Mouse (Mus musculus) kidney, embryonic 15.5 days (tissue): ENCODE measurements around the gene Srd5a2. TPM values are rescaled to one million over a fixed set of nuclear protein-coding genes. Genes with fewer than 3 reads are reported as not detected.

Source experiments
- ATAC-seq: fragments of 200-750 bp; cut with Nextera tagmentation; replicated peaks from 2 replicates; pipeline ENCODE4 v1.8.0; 2017; ENCODE audit warnings: moderate TSS enrichment; ENCODE audit not compliant: low FRiP score
- H3K27ac ChIP-seq: fragments of 300-500 bp; sonication (generic); 2 replicates; pipeline ENCODE4 v1.5.1; 2015; ENCODE audit warnings: mild to moderate bottlenecking, inconsistent platforms
- H3K27me3 ChIP-seq: fragments of 300-500 bp; sonication (generic); 2 replicates; pipeline ENCODE4 v1.6.1; 2015; ENCODE audit warnings: inconsistent platforms
- H3K36me3 ChIP-seq: fragments of 300-500 bp; sonication (generic); 2 replicates; pipeline ENCODE4 v1.6.1; 2015; ENCODE audit warnings: inconsistent platforms
- H3K4me1 ChIP-seq: fragments of 300-500 bp; sonication (generic); 2 replicates; pipeline ENCODE4 v1.6.1; 2015; ENCODE audit warnings: inconsistent platforms
- H3K4me2 ChIP-seq: fragments of 300-500 bp; sonication (generic); 2 replicates; pipeline ENCODE4 v1.6.1; 2015; ENCODE audit warnings: moderate library complexity, mild to moderate bottlenecking, inconsistent platforms
- H3K4me3 ChIP-seq: fragments of 300-500 bp; sonication (generic); replicated peaks from 2 replicates; pipeline ENCODE4 v1.5.1; 2015; ENCODE audit warnings: mild to moderate bottlenecking, inconsistent platforms
- H3K9ac ChIP-seq: fragments of 300-500 bp; sonication (generic); 2 replicates; pipeline ENCODE4 v1.6.1; 2015; ENCODE audit warnings: mild to moderate bottlenecking, inconsistent platforms
- H3K9me3 ChIP-seq: fragments of 300-500 bp; sonication (generic); replicated peaks from 2 replicates; pipeline ENCODE4 v1.6.1; 2016; ENCODE audit warnings: inconsistent platforms
- whole genome bisulfite sequencing: fragments of 180-500 bp; shearing (Covaris S2); methylation state at CpG from one replicate; pipeline ENCODE4 v1.1.7; 2015; ENCODE audit warnings: mixed read lengths; 5-methylcytosine and 5-hydroxymethylcytosine counted together
- polyA plus RNA-seq: library from polyadenylated mRNA; unstranded; fragments of >200 nt; fragmentation: Nextera tagmentation; extraction: Ambion mirVana; gene quantifications from 2 replicates; pipeline ENCODE4 v1.2.1, GENCODE M21; 2015

The Srd5a2 gene
- polyA plus RNA-seq, 1 experiment from 2014 or later, result not detected

GRCm38 (mm10) chr17:74018281-74018680 lies 29.4 kb downstream of the Srd5a2 start:
- no peaks in the 10 kb centered on the region for H3K9me3 ChIP-seq
- ATAC-seq, result no peak
- H3K4me3 ChIP-seq, result no peak overlapping the region
- H3K4me1 ChIP-seq, result 0 out of 2 replicates have a peak, but pooled peaks cover 4% of the 10 kb centered on the region
- WGBS, result 88% methylated on average over 4 of the region's 4 CpGs
- no peak overlapping the region for H3K9ac ChIP-seq
- no peak overlapping the region for H3K27ac ChIP-seq
- no peaks in the 10 kb centered on the region for H3K27me3 ChIP-seq
- no peaks in the 10 kb centered on the region for H3K36me3 ChIP-seq
- H3K4me2 ChIP-seq, result no peak overlapping the region

- Histone ChIP-seq H3K27me3 (no peaks in the 10 kb centered on the region), H3K27ac (no peak overlapping the region), H3K9ac (no peak overlapping the region), H3K9me3 (no peaks in the 10 kb centered on the region), H3K4me1 (0 out of 2 replicates have a peak, but pooled peaks cover 4% of the 10 kb centered on the region), H3K36me3 (no peaks in the 10 kb centered on the region), H3K4me2 (no peak overlapping the region), H3K4me3 (no peak overlapping the region)
- WGBS, result 85% methylated on average over 1 of the region's 1 CpGs
- ATAC-seq, result no peak
These were observed 30.1 kb downstream of the Srd5a2 start for GRCm38 (mm10) chr17:74017649-74018048.

- Histone ChIP-seq H3K9me3 (no peaks in the 10 kb centered on the region), H3K4me3 (no peak overlapping the region), H3K4me1 (no peaks in the 10 kb centered on the region), H3K9ac (no peak overlapping the region), H3K27me3 (no peaks in the 10 kb centered on the region), H3K27ac (no peak overlapping the region), H3K36me3 (no peaks in the 10 kb centered on the region), H3K4me2 (no peak overlapping the region)
- ATAC-seq, result no peak
- 76% methylated on average over 6 of the region's 6 CpGs for WGBS
These were observed 32.6 kb downstream of the Srd5a2 start for GRCm38 (mm10) chr17:74015128-74015527.

GRCm38 (mm10) chr17:74008680-74009079 lies 39.0 kb downstream of the Srd5a2 start:
- H3K4me1 ChIP-seq, result peaks cover 6% of the 10 kb centered on the region; the same call in 1 of the 2 replicates
- no peak overlapping the region for H3K4me3 ChIP-seq
- WGBS, result 48% methylated on average over 4 of the region's 4 CpGs
- H3K36me3 ChIP-seq, result no peaks in the 10 kb centered on the region
- no peak overlapping the region for H3K4me2 ChIP-seq
- no peaks in the 10 kb centered on the region for H3K9me3 ChIP-seq
- H3K27ac ChIP-seq, result no peak overlapping the region
- no peaks in the 10 kb centered on the region for H3K27me3 ChIP-seq
- H3K9ac ChIP-seq, result no peak overlapping the region
- ATAC-seq, result peak; percentile 71

GRCm38 (mm10) chr17:74007001-74007400 lies 40.7 kb downstream of the Srd5a2 start:
- Histone ChIP-seq H3K4me2 (no peak overlapping the region), H3K36me3 (no peaks in the 10 kb centered on the region), H3K27me3 (no peaks in the 10 kb centered on the region), H3K4me3 (no peak overlapping the region), H3K9me3 (no peaks in the 10 kb centered on the region), H3K27ac (no peak overlapping the region), H3K4me1 (peaks cover 6% of the 10 kb centered on the region; the same call in 1 of the 2 replicates), H3K9ac (no peak overlapping the region)
- 68% methylated on average over 8 of the region's 8 CpGs for WGBS
- ATAC-seq, result no peak

GRCm38 (mm10) chr17:74002396-74002795 lies 45.3 kb downstream of the Srd5a2 start:
- Histone ChIP-seq H3K4me2 (no peak overlapping the region), H3K27ac (no peak overlapping the region), H3K27me3 (no peaks in the 10 kb centered on the region), H3K4me3 (no peak overlapping the region), H3K4me1 (no peaks in the 10 kb centered on the region), H3K9me3 (no peaks in the 10 kb centered on the region), H3K36me3 (no peaks in the 10 kb centered on the region), H3K9ac (no peak overlapping the region)
- ATAC-seq, result no peak
- 76% methylated on average over 2 of the region's 2 CpGs for WGBS

GRCm38 (mm10) chr17:73995907-73996645 lies 51.6 kb downstream of the Srd5a2 start:
- WGBS, result 89% methylated on average over 13 of the region's 13 CpGs
- Histone ChIP-seq H3K4me1 (no peaks in the 10 kb centered on the region), H3K36me3 (no peaks in the 10 kb centered on the region), H3K27me3 (no peaks in the 10 kb centered on the region), H3K9ac (no peak overlapping the region), H3K4me3 (no peak overlapping the region), H3K9me3 (no peaks in the 10 kb centered on the region), H3K4me2 (no peak overlapping the region), H3K27ac (no peak overlapping the region)
- ATAC-seq, result no peak

GRCm38 (mm10) chr17:73991264-73991663 lies 56.5 kb downstream of the Srd5a2 start:
- ATAC-seq, result no peak
- Histone ChIP-seq H3K9ac (no peak overlapping the region), H3K4me3 (no peak overlapping the region), H3K27me3 (no peaks in the 10 kb centered on the region), H3K36me3 (no peaks in the 10 kb centered on the region), H3K27ac (no peak overlapping the region), H3K4me1 (no peaks in the 10 kb centered on the region), H3K9me3 (no peaks in the 10 kb centered on the region), H3K4me2 (no peak overlapping the region)
- WGBS, result 93% methylated on average over 4 of the region's 4 CpGs

- Histone ChIP-seq H3K36me3 (no peaks in the 10 kb centered on the region), H3K27ac (no peak overlapping the region), H3K4me3 (no peak overlapping the region), H3K27me3 (no peaks in the 10 kb centered on the region), H3K9me3 (no peaks in the 10 kb centered on the region), H3K4me1 (peaks cover 4% of the 10 kb centered on the region; the same call in 1 of the 2 replicates), H3K4me2 (no peak overlapping the region), H3K9ac (no peak overlapping the region)
- no peak for ATAC-seq
- WGBS, result 82% methylated on average over 2 of the region's 2 CpGs
These were observed 61.1 kb downstream of the Srd5a2 start for GRCm38 (mm10) chr17:73986571-73986970.

GRCm38 (mm10) chr17:73985936-73986335 lies 61.8 kb downstream of the Srd5a2 start:
- H3K36me3 ChIP-seq, result no peaks in the 10 kb centered on the region
- WGBS, result 71% methylated on average over 4 of the region's 4 CpGs
- peaks cover 4% of the 10 kb centered on the region; the same call in 1 of the 2 replicates for H3K4me1 ChIP-seq
- H3K4me2 ChIP-seq, result no peak overlapping the region
- no peaks in the 10 kb centered on the region for H3K9me3 ChIP-seq
- H3K4me3 ChIP-seq, result no peak overlapping the region
- H3K27ac ChIP-seq, result no peak overlapping the region
- no peak for ATAC-seq
- no peak overlapping the region for H3K9ac ChIP-seq
- no peaks in the 10 kb centered on the region for H3K27me3 ChIP-seq

- H3K4me3 ChIP-seq, result no peak overlapping the region
- no peak overlapping the region for H3K9ac ChIP-seq
- no peaks in the 10 kb centered on the region for H3K36me3 ChIP-seq
- no peaks in the 10 kb centered on the region for H3K9me3 ChIP-seq
- ATAC-seq, result peak; percentile 79
- H3K27ac ChIP-seq, result no peak overlapping the region; the same call in 1 of the 2 replicates
- WGBS, result 1% methylated on average over 4 of the region's 4 CpGs
- H3K4me1 ChIP-seq, result peaks cover 4% of the 10 kb centered on the region; the same call in 1 of the 2 replicates
- H3K4me2 ChIP-seq, result no peak overlapping the region
- no peaks in the 10 kb centered on the region for H3K27me3 ChIP-seq
These were observed 63.2 kb downstream of the Srd5a2 start for GRCm38 (mm10) chr17:73984508-73984907.

- Histone ChIP-seq H3K27ac (no peak overlapping the region), H3K4me3 (no peak overlapping the region), H3K4me2 (no peak overlapping the region), H3K9me3 (no peaks in the 10 kb centered on the region), H3K27me3 (no peaks in the 10 kb centered on the region), H3K4me1 (peaks cover 4% of the 10 kb centered on the region; the same call in 1 of the 2 replicates), H3K9ac (no peak overlapping the region), H3K36me3 (no peaks in the 10 kb centered on the region)
- WGBS, result 81% methylated on average over 1 of the region's 1 CpGs
- ATAC-seq, result no peak
These were observed 64.8 kb downstream of the Srd5a2 start for GRCm38 (mm10) chr17:73982871-73983270.

GRCm38 (mm10) chr17:73976066-73976465 lies 71.7 kb downstream of the Srd5a2 start:
- Histone ChIP-seq H3K4me1 (0 out of 2 replicates have a peak, but pooled peaks cover under 1% of the 10 kb centered on the region), H3K27ac (no peak overlapping the region), H3K36me3 (no peaks in the 10 kb centered on the region), H3K4me3 (no peak overlapping the region), H3K4me2 (no peak overlapping the region), H3K9me3 (no peaks in the 10 kb centered on the region), H3K27me3 (no peaks in the 10 kb centered on the region), H3K9ac (no peak overlapping the region)
- ATAC-seq, result no peak
